Mouse (Mus musculus) E14TG2a.4 (cell line): ENCODE measurements at regions not wholly inside any gene's neighbourhood (a gene's known extent, or its start where the extent isn't known, plus 50 kb on each side); places are given as distances from the start of the nearest gene placed in this dataset.

Source experiments
- H3K27me3 ChIP-seq: 2 replicates; pipeline ENCODE4 v1.6.1; 2014; ENCODE audit warnings: low read length, control low read depth; ENCODE audit not compliant: insufficient read depth
- H3K36me3 ChIP-seq: 2 replicates; pipeline ENCODE4 v1.6.1; 2014; ENCODE audit warnings: low read length, control low read depth; ENCODE audit not compliant: insufficient read depth
- H3K4me1 ChIP-seq: replicated peaks from 2 replicates; pipeline ENCODE4 v1.6.1; 2014; ENCODE audit warnings: low read depth, low read length, control low read depth
- H3K4me3 ChIP-seq: replicated peaks from 2 replicates; pipeline ENCODE4 v1.5.1; 2014; ENCODE audit warnings: mild to moderate bottlenecking, low read length
- H3K9me3 ChIP-seq: 2 replicates; pipeline ENCODE4 v1.6.1; 2014; ENCODE audit warnings: low read length, control low read depth
- CTCF ChIP-seq: conservative IDR thresholded peaks from 2 replicates; pipeline ENCODE4 v1.5.1; 2014; ENCODE audit warnings: low read length
- NANOG ChIP-seq: IDR thresholded peaks from 2 replicates; pipeline ENCODE4 v1.6.1; 2014; ENCODE audit warnings: borderline replicate concordance, low read length, mixed read lengths
- POU5F1 ChIP-seq: IDR thresholded peaks from 2 replicates; pipeline ENCODE4 v1.6.1; 2014; ENCODE audit warnings: low read length, borderline replicate concordance

DNA sequence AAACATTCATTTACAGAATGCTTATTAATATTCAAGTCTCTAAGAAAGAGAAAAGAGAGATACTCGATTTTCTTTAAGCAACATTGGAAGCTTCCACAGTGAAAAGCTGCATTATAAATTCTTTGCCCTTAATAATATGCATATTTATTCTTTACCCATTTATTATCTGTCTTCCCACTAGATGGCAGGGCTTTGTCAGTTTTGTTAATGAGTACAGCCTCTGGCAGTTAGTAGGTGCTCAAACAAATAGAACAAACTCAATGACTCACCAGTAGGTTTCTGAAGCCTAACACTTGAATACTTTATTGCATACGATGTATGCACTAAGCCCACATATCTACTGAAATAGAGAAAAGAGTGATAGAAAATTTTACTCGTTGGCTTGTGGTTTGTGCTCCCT, 529.4 kb downstream of the Pdha2 start:
- H3K4me1 ChIP-seq = no peaks in the 10 kb centered on the region
- H3K36me3 ChIP-seq = no peaks in the 10 kb centered on the region
- no peak overlapping the region for H3K4me3 ChIP-seq
- TF ChIP-seq NANOG (no peak), POU5F1 (no peak), CTCF (no peak)
- H3K27me3 ChIP-seq = no peaks in the 10 kb centered on the region
- no peaks in the 10 kb centered on the region for H3K9me3 ChIP-seq

DNA sequence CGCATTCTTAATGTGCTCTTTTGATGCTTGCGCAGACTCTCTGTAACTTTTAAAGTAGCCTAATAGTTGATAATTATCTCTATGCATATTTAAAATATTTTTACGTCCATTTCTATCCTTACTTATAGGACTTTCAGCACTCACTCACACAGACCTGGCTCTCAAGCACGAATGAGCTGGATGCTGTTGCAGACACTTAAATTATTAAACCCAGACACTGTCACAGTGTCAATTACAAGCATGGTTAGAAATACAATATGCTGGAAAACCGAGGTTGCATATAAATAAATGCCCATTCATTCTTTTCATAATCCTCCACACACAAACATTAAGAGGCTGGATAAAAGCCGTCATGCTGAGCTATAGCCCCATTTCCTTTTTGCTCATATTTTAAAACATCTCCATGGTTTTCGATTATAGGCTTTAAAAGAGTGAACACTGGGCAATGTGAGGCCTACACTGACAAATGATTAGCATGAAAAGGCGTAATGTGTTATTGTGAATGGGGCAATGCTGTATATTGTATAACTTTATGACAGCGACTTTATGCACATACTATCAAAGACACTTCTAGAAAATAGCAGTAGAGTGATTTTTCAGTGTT, 566.3 kb downstream of the Pdha2 start:
- H3K4me1 ChIP-seq = no peaks in the 10 kb centered on the region
- TF ChIP-seq CTCF (no peak), NANOG (no peak), POU5F1 (no peak)
- no peaks in the 10 kb centered on the region for H3K36me3 ChIP-seq
- H3K4me3 ChIP-seq = no peak overlapping the region
- H3K27me3 ChIP-seq = no peaks in the 10 kb centered on the region
- H3K9me3 ChIP-seq = no peaks in the 10 kb centered on the region

DNA sequence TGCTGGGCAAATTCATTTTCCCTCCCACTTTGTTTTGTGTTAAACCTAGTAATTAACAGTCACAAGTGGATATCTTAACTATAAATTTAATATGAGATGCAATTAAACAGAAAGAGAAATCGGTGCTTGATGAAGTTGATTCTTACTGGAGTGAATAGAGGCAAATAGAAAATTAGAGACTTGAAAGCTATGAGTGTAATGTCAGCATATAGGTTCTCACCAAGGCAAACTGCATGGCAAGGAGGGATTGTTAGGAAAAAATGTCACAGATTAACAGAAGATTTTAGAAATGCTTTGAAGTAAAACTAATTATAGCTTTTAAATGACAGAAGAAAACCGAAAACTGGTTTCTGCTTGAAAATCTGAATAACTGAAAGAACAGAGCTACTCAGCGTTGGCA, 592.3 kb downstream of the Pdha2 start:
- TF ChIP-seq CTCF (no peak), POU5F1 (no peak), NANOG (no peak)
- Histone ChIP-seq H3K4me3 (no peak overlapping the region), H3K4me1 (no peaks in the 10 kb centered on the region), H3K27me3 (no peaks in the 10 kb centered on the region), H3K9me3 (no peaks in the 10 kb centered on the region), H3K36me3 (no peaks in the 10 kb centered on the region)
